Mouse (Mus musculus): ENCODE data around the gene Sh2b3.

Gene Sh2b3

DNA sequence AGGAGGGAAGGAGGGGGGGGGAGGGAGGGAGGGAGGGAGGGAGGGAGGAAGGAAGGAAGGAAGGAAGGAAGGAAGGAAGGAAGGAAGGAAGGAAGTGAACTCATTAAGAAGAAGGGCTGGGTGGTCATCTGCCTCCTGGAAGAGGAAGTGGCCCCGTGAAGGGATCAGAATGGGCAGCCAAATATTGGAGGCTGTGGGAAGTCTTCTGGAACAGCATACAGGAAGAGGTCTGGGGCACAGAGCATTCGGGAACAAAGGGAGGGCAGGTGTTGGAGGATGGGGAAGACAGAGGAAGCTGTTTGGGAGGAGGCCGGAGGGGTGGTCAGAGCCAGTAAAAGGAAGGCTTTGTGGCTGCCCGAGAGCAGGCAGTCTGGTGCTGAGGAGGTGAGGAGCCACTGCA lies 7.9 kb upstream of the Sh2b3 start:
- no peak for DNase-seq (ENCODE audit: low spot score in 2 of 2)

DNA sequence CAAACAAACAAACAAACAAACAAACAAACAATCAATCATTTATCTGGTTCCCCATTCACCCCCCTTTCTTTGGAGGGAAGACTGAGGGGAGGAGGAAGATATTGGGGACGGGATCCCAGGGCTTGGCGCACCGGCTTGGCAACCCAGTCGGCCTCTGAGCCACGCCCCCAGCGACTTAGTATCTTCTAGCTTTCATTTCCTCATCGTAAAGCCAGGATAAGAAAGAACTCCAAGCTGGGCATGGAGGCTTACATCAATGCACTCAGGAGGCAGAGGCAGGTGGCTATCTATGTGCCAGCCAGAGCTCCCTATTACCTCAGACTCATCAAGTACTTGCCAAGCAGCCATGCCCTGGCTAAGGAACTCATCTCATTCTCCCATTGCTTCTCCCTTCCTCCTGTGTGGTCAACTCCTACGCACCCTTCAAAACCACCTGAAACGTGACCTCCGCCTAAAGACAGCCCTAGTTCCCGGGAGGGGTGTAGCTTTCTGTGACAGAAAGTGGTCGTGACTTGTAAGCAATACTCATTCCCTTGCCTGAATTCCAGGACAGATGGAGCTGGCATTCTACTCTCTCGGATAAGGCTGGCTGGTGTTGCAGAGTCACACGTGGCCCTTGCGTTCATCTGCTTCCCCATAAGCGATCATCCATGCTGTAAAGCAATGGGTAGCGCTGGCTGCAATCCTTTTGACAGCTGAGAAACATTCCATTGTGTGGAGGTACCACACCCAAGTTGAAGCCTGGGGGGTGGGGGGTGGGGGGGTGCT lies 5.9 kb upstream of the Sh2b3 start:
- no peak for DNase-seq (ENCODE audit: low spot score in 2 of 2)

DNA sequence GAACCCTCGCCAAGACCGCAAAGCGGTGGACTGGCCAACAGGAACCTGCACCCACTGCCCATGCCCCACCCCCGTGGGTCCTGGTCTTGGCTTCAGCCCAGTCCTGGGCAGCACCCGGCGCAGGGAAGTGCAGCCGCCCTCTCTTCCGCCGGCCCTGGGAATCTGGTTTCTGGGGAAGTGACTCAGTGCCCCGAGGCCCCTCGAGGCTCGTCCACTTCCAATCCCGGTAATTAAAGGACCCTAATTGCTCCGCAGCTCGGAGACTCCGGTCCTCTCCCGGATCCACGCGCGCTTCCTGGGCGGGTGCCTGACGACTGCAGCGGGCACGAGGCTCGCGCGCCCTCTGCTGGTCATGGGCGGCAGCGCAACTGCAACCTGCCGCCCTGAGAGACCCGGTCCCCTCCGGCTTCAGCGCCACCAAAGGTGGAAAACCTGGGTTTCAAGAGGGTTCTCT lies 5.2 kb upstream of the Sh2b3 start:
- DNase-seq (ENCODE audit: low spot score in 2 of 2) = peak; percentile 68 to 89

DNA sequence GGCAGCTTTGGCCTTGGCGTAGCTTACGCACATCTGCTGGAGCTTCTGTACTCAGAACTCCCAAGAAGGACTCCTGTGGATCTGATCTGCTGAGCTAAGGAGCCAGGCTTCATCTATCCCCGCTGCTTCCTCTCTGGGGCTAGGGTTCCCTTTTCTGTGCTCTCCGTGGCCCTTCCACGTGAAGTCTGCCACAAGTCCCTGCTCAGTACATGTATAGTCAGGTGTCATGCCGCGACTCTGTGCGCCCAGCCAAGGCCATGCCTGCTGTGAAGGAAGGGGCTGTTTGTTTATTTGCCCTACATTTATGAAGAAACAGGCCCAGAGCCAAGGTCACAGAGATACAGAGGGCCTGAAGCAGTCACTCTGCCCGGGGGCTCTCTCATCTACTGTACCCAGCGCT lies 4.5 kb upstream of the Sh2b3 start:
- DNase-seq (ENCODE audit: low spot score in 2 of 2) = no peak

DNA sequence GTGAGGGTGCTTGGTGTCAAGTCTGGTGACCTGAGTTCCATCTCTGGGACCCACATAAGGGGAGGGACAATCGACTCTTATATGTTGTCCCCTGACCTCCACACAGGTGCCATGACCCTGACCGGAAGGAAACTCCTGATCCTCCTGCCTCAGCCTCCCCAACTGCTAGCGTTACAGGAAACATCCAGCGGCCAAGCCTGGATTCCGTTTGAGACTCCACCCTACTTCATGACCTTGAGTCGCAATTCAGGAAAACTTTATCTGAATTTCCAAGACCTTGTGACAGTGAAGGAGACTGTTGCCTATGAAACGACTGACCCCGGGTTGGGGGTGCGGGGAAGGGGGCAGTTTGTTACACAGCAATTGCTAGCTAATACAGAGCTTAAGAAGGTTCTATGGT lies 4.1 kb upstream of the Sh2b3 start:
- no peak for DNase-seq (ENCODE audit: low spot score in 2 of 2)

DNA sequence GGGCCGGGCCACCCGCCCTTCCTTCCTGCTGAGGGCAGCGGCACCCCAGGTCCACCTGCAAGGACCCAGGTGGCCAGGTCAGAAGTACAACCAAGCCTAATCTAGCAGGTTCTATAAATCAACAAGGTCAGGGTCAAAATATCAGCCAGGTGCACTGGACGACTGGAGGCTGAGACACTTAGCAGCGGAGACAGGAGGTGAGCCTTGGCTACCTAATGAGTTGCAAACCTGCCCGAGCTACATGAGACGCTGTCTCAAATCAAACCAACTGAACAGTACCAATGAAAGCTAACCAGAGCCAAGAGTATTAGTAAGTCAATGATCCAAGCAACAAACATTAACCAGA lies 1.7 kb upstream of the Sh2b3 start:
- DNase-seq (ENCODE audit: low spot score in 2 of 2) = no peak

DNA sequence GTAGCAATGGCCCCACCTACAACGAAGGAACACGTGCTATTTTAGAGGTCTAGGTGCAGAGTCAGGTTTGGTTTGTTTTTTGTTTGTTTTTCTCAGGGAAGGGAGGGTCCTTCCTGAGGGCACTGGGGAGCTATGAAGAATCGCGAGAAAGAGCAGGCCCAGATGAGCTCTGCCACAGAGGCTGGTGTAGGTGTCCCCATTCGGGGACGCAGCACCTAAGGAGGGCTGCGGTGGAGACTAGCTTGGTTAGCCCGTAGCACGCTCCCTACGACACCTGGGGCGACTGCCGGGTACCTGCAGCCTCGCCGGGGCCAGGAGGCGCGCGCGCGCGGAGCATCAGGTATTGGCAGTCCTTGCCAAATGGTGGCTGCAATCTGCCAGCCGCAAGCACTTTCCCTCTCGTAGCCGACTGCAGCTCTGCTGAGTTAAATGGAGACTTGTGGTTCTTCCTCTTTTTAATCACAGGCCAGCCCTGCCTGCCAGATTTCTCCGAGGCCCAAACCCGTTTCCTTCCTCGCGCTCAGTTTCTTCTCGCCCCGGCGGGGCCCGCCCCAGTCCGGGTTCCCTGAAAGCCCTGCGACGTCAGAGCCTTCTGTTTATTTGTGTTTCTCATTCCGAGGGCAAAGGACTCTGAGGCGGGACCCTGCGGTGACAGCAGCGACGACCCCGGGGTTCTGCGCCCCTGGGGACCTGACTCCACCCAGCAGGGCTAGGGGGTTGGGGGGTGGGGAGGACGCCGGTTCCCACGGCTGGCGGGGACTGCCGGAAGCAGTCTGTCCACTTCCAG lies 1.1 kb upstream of the Sh2b3 start:
- DNase-seq (ENCODE audit: low spot score in 2 of 2) = peak; percentile 17 to 34

DNA sequence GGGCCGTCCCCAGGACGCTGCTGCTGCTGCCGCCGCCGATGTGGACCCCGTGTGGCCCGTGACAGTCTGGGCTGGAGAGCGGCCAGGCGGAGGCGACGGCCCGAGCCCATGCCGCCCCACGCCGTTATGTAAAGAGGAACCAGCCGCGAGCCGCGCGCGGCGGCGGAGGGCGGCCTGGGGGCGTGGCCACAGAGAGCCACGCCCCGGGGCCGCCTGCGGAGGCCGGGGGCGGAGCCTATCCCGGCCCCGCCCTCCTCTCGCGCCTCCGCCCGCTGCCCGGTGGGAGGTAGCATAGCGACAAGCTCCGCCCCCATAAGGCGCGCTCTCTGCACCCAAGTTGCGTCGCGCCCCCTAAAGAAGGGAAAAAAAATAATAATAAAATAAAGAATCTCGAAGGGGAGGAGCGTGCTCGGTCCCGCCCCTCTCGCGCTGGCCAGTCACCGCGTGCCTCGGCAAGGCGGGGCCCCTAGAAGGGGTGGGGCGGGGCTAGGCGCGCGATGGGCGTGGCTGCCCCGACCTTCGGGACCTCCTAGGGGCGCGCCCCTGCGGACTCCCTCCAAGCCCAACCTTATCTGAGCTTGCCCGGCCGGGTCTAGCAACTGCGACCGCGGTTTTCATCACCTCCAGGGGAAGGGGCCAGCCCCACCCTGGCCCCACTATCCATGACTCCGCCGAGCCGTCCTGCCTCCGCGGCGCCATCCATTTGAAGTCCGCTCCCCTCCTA lies 592 bp downstream of the Sh2b3 start:
- peak; percentile 80 to 81 for DNase-seq (ENCODE audit: low spot score in 2 of 2)

DNA sequence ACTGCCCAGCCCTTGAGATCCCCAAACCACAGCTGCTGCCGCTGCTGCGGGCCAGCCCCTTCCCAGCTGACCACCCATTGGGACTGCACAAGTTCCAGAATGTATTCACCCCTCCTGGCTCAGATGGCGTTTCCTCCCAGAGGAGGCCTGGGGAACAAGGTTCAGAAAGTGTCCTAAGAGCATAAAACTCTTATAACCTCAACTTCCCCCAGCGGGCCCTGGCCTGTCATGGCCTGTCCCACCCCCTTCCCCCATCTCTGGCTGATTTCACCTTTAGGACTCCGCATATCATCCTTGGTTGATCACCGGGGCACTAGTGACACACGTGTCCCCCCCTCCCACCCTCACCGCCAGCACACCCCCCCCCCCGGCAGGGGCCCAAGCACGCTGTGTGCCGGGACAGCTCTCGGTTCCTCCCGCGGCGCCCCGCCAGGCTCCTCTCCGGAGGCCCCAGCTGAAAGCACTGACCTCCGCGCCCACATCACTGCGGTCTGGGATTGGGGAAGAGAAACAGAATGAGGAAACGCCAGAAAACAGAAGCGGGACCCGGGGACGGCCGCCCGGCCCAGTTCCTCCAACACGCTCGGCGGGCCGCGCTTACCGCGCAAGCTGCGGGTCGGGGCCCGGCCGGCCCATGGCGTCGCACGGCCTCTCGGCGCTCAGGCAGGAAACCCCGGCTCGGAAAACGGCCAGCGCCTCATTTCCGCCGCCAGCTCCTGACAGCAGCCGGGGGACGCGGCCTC lies 1.3 kb downstream of the Sh2b3 start:
- DNase-seq (ENCODE audit: low spot score in 2 of 2) = peak; percentile 60 to 61

DNA sequence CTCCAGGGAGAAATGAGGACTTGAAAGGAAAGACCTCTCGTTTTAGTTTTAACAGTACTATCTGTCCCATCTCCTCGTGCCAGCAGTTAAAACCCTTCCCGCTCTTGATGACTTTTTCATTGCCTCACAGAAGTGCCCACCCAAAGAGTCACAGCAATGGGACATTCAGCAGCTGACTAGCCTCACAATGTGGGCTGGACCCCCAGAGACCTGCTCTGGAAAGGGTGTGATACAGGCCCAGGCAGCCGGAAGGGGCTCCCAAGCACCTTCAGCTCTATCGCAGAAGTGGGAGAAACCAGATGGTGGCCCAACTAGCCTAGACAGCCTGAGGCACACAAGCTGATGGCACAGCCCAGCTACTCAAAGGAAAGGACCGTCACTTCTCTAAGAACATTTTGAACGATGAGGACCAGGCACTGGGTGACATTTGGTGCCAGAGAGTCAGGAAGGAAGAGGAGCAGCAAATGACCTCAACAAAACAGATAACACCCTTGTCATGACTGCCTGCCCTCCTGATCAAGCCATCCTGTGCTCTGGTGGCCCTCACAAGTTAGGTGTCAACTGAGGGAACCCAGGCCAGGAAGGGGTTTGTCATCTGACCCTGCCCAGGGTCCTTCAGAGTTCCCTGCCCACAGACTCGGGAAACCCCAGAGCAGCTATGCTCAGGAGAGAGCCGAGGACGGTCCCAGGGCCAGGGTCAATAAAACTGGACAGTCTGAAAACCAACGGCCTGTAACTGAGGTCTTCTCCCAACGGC lies 2.3 kb downstream of the Sh2b3 start:
- DNase-seq (ENCODE audit: low spot score in 2 of 2) = no peak

DNA sequence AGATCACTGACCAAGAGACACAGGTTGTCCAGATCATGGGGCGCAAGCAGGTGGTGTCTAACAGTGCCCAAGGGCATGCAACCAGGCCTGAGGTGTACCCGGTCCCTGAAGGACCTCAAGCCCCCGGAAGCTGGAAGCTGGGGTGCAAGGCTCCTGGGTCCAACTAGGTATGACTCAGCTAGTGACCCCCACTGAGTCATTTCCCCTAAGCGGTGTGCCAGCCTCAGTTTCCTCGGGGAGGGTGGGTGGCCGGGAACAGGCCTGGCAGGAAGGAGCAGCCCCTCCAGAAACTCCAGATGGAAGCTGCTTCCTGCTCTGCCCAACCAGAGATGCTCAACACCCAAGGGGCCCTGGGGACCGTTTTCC lies 3.2 kb downstream of the Sh2b3 start:
- no peak for DNase-seq (ENCODE audit: low spot score in 2 of 2)

DNA sequence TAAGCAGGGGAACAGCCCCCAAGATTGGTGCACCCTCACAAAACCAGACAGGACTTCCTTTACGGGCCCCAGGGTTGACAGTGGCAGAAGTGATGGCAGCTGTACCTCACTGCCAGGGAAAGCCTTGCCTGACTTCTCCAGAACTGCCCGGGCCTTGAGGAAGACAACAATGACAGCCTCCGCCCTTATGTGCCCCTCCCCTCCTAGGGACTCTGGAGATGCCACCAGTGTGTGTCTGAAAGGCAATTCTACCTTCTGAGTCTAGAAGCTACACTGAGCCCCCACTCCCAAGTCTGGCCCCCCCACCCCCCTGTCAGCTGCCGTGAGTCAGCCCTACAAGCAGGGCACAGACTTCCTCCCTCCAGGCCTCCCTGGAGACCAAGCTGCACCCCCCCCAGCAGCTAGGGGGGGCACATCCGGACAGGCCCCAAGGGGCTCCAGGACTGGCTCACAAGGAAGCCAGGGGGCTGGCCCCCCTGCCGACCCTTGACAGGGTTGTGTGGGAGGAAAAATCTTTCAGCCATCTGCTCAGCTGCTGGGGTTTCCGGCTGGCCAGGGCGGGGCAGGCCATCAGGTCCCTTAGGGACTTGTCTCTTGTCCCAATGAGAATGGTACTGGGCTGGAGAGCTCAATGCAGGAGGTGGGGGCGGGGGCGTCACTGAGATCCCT lies 3.7 kb downstream of the Sh2b3 start:
- DNase-seq (ENCODE audit: low spot score in 2 of 2) = peak; percentile 52

DNA sequence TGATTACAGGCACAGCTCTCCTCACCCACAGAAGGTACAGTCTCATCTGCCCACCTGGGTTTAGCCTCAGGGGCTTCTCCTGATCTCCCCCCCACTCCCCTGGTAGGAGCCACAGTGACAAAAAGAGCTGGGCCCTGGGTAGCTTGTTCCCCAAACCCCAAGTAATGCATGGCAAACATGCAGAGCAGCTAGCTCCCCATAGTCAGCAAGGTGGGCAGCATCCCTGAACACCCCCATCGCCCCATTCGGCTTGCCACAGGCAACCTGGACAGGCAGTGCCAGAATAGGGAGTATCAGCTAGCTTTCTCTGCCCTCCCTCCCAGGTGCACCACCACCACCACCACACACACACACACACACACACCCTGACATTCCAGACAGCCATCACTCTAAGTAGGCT lies 4.3 kb downstream of the Sh2b3 start:
- no peak for DNase-seq (ENCODE audit: low spot score in 2 of 2)

DNA sequence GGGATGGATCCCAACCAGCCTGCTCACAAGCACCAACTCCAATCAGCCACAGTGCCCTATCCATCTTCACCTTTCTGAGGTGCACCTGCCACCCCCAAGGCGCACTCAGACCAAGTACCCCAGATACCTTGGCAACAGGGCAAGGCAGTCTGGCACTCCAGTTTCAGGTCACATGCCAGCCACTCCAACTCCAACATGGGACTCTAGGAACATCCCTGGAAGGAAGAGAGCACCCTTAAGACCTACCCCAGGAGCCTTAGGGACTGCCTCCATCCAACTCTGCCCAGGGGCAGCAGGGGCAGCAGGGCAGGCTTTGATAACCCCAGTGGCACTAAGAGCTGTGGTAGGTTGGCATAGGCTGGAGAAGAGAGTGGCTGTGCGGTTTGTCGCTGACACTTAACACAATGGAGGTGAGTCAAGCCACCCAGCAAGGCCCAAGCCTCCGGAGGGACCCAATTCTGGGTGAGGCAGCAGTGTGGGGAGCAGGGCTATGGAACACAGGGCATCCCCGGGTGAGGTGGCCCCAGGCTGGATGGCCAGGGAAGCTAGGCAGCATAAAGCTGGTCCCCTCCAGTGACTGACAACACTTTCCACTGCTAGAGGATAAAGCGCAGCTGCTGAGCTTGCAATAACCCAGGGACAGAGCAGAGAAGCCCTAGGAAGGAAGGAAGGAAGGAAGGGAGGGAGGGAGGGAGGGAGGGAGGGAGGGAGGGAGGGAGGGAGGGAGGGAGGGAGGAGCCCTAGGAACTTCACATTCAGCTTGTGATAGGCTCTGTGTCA lies 4.9 kb downstream of the Sh2b3 start:
- no peak for DNase-seq (ENCODE audit: low spot score in 2 of 2)

DNA sequence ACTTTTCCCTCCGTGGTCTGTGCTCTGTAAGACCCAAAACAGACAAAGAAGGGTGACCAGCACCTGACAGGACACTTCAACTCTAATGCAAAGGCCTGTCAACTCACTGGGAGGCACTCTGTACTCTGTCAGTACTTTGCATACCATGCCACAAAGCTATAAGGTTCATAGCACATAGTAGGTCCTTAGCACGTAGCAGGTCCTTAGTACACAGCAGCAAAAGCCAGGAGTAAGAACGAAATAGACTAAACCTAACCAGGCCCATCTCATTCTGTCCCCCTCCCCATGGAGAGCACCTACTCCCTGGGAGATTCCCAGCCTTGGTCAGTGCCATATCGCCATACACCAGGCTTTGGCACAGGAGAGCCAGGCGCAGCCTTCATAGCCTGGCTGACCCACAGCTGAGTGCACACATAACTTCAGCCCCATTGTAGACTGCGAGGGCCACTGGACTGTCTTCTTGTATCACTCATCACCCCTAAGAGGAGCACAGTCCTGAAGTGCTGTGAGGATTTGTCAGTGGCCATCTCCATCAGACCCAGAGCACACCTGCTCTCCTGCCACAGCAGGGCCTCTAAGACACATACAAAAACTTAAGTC lies 6.3 kb downstream of the Sh2b3 start:
- no peak for DNase-seq (ENCODE audit: low spot score in 2 of 2)

DNA sequence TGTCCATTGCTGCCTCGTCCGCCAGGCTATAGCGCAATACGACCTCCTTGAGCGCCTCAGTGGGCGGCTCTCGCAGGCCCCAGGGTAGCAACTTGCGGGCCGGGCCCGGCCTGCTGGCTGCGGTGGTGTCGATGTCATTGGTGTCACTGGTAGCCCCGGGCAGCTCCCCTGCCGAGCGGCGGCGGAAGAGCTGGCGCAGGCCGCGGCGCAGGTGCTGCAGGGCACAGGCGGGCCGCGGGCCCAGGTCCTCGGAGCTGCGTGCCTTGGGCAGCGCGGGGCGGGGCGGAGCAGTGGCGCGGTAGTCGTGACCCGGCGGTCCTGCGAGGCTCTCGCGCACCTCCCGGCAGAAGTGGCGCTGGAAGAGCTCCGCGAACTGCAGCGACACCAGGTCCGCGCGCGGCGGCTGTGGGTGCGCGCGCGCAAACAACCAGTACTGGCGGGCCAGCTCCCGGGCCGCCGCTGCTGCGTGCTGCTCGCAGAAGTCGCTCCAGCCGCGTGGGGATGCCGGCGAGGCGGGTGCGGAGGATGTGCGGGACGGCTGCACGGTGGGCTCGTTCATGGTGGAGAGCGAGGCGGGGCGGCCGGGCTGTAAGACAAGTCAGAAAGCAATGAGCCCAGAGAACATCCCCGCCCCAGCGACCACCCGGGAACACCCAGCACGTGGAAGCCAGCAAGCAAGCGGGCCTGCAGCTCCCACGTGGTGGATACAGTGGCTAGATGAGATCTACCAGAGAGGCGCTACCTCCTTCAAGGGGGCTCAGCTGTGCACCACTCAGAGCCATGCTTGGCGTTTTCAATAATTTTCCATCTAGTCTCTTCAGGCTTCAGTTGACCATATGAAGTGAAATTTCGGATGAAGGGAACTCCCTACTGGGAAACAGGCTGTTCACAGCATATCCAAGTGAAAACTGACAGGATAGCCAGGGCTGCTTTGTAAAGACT lies 8.7 kb downstream of the Sh2b3 start:
- DNase-seq (ENCODE audit: low spot score in 2 of 2) = no peak

DNA sequence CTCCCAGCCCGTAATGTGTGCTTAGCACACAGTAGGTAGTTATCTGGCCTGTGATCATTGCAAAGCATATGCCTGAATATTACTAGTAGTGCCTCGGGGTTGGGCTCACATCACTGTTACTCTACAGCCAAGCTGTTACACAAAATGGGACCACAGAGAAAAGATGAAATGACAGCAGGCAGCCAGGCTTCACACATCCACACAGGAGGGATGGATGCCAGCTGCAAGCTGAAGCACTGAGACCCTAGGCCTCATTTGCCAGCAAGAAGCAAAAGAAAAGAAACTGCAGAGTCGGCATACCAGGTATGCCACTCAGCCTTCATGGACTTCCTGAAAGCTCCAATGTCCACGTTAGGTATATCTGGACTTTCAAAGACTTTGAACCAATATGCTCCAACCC lies 9.6 kb downstream of the Sh2b3 start:
- DNase-seq (ENCODE audit: low spot score in 2 of 2) = no peak

DNA sequence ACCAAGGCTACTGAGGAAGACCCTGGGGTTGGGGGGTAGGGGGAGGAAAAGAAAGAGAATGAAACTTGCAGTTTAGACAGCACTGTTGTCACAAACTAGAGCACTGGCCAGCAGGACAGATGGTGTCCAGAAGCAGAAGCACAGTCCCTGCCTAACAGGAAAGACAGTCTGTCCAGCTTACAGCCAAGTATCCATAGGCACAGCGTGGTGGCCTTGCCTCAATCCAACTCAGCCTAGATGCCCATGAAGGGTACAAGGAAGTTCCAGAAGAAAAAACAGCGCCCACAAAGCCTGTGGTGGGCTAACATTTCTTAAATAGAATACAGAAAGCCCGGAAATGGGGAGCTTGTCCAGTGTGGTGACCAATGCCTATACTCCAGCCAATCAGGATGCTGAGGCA lies 11.8 kb downstream of the Sh2b3 start:
- no peak for DNase-seq (ENCODE audit: low spot score in 2 of 2)
